Mouse (Mus musculus): ENCODE data around the gene Camsap3.
"Not testable (repeated sequence)": the region's sequence is repeated elsewhere in the genome, so short reads cannot be mapped to it uniquely, and the experiment has no call there.

GRCm38 (mm10) chr8:3581961-3582360, 5.1 kb upstream of the Camsap3 start:
- TF ChIP-seq GATA1 (IDR thresholded peaks at IDR 0.05; ENCODE audit: borderline replicate concordance, low read length); FLI1 (IDR thresholded peaks at IDR 0.05; ENCODE audit: low read length): not testable (repeated sequence)

All from megakaryocyte, embryonic 14.5 days (primary cell).